Mouse (Mus musculus) stomach, embryonic 15.5 days (tissue): ENCODE measurements around the gene Gm5136. TPM values are rescaled to one million over a fixed set of nuclear protein-coding genes. Genes with fewer than 3 reads are reported as not detected.

Experiments used
- ATAC-seq: fragments of 200-750 bp; cut with Nextera tagmentation; 2 replicates; pipeline ENCODE4 v1.8.0; 2017; ENCODE audit warnings: low read depth, moderate number of reproducible peaks, moderate TSS enrichment; ENCODE audit not compliant: insufficient read depth, low FRiP score
- H3K27ac ChIP-seq: fragments of 300-500 bp; sonication (generic); 2 replicates; pipeline ENCODE4 v1.5.1; 2015; ENCODE audit warnings: mild to moderate bottlenecking, inconsistent platforms
- H3K27me3 ChIP-seq: fragments of 300-500 bp; sonication (generic); replicated peaks from 2 replicates; pipeline ENCODE4 v1.6.1; 2015; ENCODE audit warnings: inconsistent platforms
- H3K36me3 ChIP-seq: fragments of 300-500 bp; sonication (generic); 2 replicates; pipeline ENCODE4 v1.6.1; 2015; ENCODE audit warnings: inconsistent platforms
- H3K4me1 ChIP-seq: fragments of 300-500 bp; sonication (generic); 2 replicates; pipeline ENCODE4 v1.6.1; 2015; ENCODE audit warnings: inconsistent platforms
- H3K4me2 ChIP-seq: fragments of 300-500 bp; sonication (generic); 2 replicates; pipeline ENCODE4 v1.6.1; 2015; ENCODE audit warnings: mild to moderate bottlenecking, inconsistent platforms
- H3K4me3 ChIP-seq: fragments of 300-500 bp; sonication (generic); replicated peaks from 2 replicates; pipeline ENCODE4 v1.5.1; 2015; ENCODE audit warnings: inconsistent platforms
- H3K9ac ChIP-seq: fragments of 300-500 bp; sonication (generic); 2 replicates; pipeline ENCODE4 v1.6.1; 2015; ENCODE audit warnings: inconsistent platforms
- H3K9me3 ChIP-seq: fragments of 300-500 bp; sonication (generic); 2 replicates; pipeline ENCODE4 v1.6.1; 2016; ENCODE audit warnings: inconsistent platforms
- WGBS: fragments of 180-500 bp; shearing (Covaris S2); methylation state at CpG from one replicate; pipeline ENCODE4 v1.1.7; 2015; 5-methylcytosine and 5-hydroxymethylcytosine counted together
- polyA plus RNA-seq: library from polyadenylated mRNA; unstranded; fragments of >200 nt; fragmentation: Nextera tagmentation; extraction: Ambion mirVana; gene quantifications from 2 replicates; pipeline ENCODE4 v1.2.1, GENCODE M21; 2015

Gm5136 gene
- not detected in 2 replicates for polyA plus RNA-seq

DNA sequence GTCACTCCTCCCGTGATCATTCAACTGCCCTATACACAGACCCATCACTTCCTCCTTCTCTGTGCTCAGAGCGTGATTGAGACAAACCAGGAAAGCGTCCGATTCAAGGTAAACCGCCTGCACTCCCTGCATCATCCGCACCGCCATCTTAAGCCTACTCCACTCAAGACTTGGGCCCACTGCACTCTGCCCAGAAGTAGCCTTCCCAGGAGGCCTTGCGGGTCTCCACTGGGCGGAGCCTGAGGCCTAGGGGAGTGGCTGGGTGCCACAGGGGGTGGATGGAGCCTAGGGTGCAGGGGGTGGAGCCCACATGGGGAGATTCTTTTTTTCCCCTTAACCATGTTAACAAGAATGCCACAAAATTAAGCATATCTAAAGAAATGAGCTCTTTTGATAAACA is at the start of gene Gm5136:
TSS of gene Gm5136 (minus strand) at position 215 of the 400 bp plus-strand sequence.
- Histone ChIP-seq H3K9me3 (no peaks in the 10 kb centered on the region), H3K9ac (no peak within 1 kb of the TSS), H3K4me1 (no peaks in the 10 kb centered on the region), H3K36me3 (no peaks in the 10 kb centered on the region), H3K27me3 (no peaks in the 10 kb centered on the region), H3K4me3 (no peak within 1 kb of the TSS), H3K4me2 (no peak within 1 kb of the TSS), H3K27ac (no peak within 1 kb of the TSS)
- ATAC-seq: no peak
- WGBS: 95% methylated on average over 9 of the region's 9 CpGs

DNA sequence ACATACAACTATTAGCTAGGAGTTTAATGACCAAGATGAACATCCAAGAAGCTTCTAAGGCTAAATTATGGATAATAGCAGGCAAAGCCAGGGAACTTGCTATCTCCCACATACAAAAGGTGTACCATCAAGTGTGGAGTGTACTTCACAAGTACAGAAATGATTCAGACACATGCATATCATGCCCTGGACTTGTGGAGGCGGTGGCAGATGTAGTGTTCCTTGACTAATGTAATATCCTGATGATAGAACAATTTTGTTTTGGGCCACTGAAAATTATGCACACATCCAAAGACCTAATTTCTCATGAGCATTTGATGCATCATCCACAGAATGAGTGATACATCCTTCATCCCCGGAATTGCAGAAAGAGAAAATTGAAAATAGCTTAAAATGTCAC is 43.8 kb upstream of the Gm5136 start:
- Histone ChIP-seq H3K9me3 (no peaks in the 10 kb centered on the region), H3K4me1 (no peaks in the 10 kb centered on the region), H3K4me2 (no peak overlapping the region), H3K27ac (no peak overlapping the region), H3K4me3 (no peak overlapping the region), H3K36me3 (no peaks in the 10 kb centered on the region), H3K27me3 (no peaks in the 10 kb centered on the region), H3K9ac (no peak overlapping the region)
- WGBS: 92% methylated on average over 2 of the region's 2 CpGs
- no peak for ATAC-seq

DNA sequence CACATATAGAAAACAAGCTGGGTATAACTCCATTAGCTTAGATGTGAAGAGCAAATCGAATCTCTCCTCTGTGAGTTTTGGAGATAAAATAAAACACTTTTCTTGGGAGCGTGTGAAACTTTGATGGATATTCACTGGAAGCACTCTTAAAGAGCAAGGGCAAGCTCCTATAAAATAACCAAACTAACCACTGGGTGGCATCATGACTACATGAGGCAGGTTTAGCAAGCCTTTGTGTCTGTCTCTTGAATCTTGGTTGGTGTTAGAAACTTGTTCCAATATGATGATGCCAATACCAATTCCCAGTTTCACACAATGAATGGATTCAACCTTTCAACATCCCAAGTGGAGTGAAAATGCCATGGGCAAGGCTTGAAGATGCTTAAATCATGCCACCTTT is 34.0 kb upstream of the Gm5136 start:
- no peak overlapping the region for H3K4me2 ChIP-seq
- H3K27me3 ChIP-seq: no peaks in the 10 kb centered on the region
- H3K9me3 ChIP-seq: no peaks in the 10 kb centered on the region
- ATAC-seq: no peak
- 48% methylated on average over 2 of the region's 2 CpGs for WGBS
- no peak overlapping the region for H3K27ac ChIP-seq
- H3K36me3 ChIP-seq: no peaks in the 10 kb centered on the region
- no peak overlapping the region for H3K9ac ChIP-seq
- H3K4me3 ChIP-seq: no peak overlapping the region
- no peaks in the 10 kb centered on the region for H3K4me1 ChIP-seq

DNA sequence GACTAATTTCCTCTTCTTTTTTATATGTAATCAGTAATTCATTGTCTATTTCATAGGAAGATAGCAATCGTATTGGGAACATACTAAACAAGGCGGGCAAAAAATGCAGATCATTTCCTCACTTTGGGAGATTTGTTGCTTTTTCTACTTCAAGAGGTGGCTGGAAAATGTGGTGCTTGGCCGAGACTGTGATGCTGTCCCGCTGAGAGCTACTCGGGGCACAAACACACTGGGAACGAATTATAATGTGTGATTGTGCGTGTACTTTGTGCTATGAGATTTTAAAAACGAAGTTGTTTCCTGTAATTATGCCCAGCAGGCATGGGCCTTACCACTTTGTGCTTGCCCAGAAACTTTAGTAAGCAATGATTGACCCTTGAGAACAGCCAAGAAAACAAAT is 29.0 kb upstream of the Gm5136 start:
- no peak for ATAC-seq
- Histone ChIP-seq H3K4me2 (no peak overlapping the region), H3K9me3 (no peaks in the 10 kb centered on the region), H3K27me3 (no peaks in the 10 kb centered on the region), H3K4me1 (no peaks in the 10 kb centered on the region), H3K27ac (no peak overlapping the region), H3K36me3 (no peaks in the 10 kb centered on the region), H3K4me3 (no peak overlapping the region), H3K9ac (no peak overlapping the region)
- WGBS: 81% methylated on average over 8 of the region's 8 CpGs

DNA sequence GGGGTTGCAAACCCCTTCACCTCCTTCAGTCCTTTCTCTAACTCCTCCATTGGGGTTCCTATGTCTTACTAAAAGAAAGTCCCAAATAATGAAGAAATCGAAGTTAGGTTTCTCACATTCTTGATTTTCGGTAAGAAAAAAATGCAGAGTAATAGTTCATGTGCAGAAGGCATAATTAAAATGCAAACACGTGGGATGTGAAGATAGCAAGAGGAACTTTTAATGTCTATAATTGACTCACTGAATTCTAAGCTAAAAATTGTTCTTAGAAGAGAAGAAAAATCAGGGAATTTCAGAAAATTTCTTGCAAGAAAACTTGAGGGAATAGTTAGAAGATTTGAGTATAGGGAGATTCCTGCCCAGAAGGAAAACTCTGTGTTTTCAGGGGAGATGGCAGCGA is 26.4 kb upstream of the Gm5136 start:
- Histone ChIP-seq H3K9me3 (no peaks in the 10 kb centered on the region), H3K36me3 (no peaks in the 10 kb centered on the region), H3K4me1 (no peaks in the 10 kb centered on the region), H3K27ac (no peak overlapping the region), H3K27me3 (no peaks in the 10 kb centered on the region), H3K9ac (no peak overlapping the region), H3K4me2 (no peak overlapping the region), H3K4me3 (no peak overlapping the region)
- 85% methylated on average over 4 of the region's 4 CpGs for WGBS
- no peak for ATAC-seq

DNA sequence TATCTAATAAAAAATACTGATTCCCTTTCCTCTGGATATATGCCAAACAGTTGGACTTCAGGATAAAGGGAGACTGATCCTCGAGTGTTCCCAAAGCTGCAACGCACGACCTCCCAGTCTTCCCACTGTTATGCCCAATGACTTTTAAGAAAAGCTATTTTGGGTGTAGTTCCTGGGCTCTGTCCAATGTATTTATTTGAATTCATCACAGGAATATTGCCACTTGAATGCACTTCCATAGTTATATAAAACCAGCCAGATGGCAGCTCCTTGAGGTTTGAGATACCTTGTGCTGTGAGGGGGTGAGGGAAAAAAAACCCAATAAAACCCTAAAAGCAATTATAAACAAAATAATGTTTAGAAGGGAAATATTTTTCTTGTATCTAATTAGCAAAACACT is 24.9 kb upstream of the Gm5136 start:
- Histone ChIP-seq H3K27me3 (no peaks in the 10 kb centered on the region), H3K4me2 (no peak overlapping the region), H3K9me3 (no peaks in the 10 kb centered on the region), H3K27ac (no peak overlapping the region), H3K36me3 (no peaks in the 10 kb centered on the region), H3K4me1 (no peaks in the 10 kb centered on the region), H3K9ac (no peak overlapping the region), H3K4me3 (no peak overlapping the region)
- no peak for ATAC-seq
- WGBS: 78% methylated on average over 3 of the region's 3 CpGs

DNA sequence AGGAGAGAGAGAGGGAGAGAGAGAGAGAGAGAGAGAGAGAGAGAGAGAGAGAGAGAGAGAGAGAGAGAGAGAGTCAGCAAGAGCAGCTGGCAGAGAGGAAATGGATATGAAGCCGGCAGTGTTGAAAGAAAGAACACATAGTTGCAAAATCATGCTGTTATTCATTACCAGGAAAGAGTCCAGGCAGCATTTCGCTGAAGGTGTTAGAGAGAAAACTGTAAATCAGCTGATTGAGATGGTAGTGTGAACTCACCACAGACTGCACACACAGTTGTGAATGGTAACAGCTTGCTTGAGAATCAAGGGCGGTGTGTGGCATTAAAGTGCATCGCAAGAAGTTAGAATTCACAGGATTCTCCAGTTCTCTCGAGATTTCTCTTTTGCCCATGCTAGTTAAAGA is 10.6 kb upstream of the Gm5136 start:
- Histone ChIP-seq H3K9me3 (no peaks in the 10 kb centered on the region), H3K4me3 (no peak overlapping the region), H3K4me1 (no peaks in the 10 kb centered on the region), H3K27me3 (no peaks in the 10 kb centered on the region), H3K4me2 (no peak overlapping the region), H3K9ac (no peak overlapping the region), H3K27ac (no peak overlapping the region), H3K36me3 (no peaks in the 10 kb centered on the region)
- WGBS: 55% methylated on average over 5 of the region's 5 CpGs
- ATAC-seq: no peak

DNA sequence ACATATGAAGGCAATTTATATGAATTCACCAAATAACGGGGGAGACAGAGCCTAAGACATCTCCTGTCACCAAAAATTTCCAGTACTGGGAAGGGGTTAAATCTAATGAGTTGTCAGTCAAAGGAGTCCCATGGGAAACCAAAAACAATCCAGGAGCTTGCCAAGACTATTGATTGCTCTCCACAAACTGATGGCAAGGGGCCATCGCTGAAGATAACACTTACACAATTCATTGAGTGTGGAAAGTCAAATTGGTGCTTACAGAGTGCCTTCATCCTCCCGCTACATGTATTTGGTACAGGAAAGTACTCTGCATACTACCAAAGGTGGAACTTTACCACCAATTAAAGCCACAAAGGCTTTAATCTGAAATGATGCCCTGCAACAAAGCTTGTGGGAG is 5.7 kb upstream of the Gm5136 start:
- 92% methylated on average over 3 of the region's 3 CpGs for WGBS
- no peaks in the 10 kb centered on the region for H3K4me1 ChIP-seq

DNA sequence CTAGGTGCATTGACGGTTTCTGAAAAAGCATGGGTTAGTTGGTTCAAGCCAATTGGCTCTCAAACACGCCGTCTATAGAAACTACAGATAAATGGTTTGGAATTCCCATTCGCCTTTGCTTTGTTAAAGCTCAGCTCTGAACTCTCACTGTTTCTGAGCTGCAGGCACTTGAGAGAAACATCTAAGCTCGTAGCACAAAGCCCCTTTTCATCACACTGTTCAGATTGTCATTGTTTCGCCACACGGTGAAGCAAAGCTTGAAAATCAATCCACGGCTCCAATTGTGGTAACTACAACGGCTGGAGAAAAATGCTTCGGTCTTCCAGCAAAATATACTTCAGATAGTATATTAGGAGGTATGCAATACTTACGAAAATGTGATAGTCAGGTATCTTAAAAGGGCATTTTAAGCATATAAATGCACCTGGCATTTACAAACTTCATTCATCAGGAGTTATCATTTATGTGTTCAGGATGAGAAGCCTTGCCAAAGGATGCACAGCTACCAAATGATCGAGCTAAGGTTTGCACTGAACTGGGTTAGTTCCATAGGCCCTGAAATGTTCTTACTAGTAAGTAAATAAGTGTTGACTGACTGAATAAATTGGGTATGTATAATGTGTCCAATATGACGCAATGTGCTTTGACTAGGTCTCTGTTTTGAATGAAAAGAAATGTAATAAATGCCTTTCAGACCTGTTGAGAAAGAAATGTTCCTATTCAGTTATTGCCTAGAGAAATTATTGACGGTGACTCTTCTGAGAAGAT is 1.6 kb upstream of the Gm5136 start:
- no peak for ATAC-seq
- no peak overlapping the region for H3K27ac ChIP-seq
- no peak overlapping the region for H3K9ac ChIP-seq
- no peaks in the 10 kb centered on the region for H3K9me3 ChIP-seq
- no peaks in the 10 kb centered on the region for H3K36me3 ChIP-seq
- no peak overlapping the region for H3K4me3 ChIP-seq
- no peaks in the 10 kb centered on the region for H3K4me1 ChIP-seq
- no peak overlapping the region for H3K4me2 ChIP-seq
- WGBS: 77% methylated on average over 14 of the region's 14 CpGs
- no peaks in the 10 kb centered on the region for H3K27me3 ChIP-seq

More for the DNA sequence above, 5.7 kb upstream of the Gm5136 start:
- H3K4me2 ChIP-seq: no peak overlapping the region
- no peak overlapping the region for H3K9ac ChIP-seq
- no peaks in the 10 kb centered on the region for H3K36me3 ChIP-seq
- H3K27ac ChIP-seq: no peak overlapping the region
- H3K9me3 ChIP-seq: no peaks in the 10 kb centered on the region
- H3K4me3 ChIP-seq: no peak overlapping the region
- no peaks in the 10 kb centered on the region for H3K27me3 ChIP-seq
- ATAC-seq: no peak

DNA sequence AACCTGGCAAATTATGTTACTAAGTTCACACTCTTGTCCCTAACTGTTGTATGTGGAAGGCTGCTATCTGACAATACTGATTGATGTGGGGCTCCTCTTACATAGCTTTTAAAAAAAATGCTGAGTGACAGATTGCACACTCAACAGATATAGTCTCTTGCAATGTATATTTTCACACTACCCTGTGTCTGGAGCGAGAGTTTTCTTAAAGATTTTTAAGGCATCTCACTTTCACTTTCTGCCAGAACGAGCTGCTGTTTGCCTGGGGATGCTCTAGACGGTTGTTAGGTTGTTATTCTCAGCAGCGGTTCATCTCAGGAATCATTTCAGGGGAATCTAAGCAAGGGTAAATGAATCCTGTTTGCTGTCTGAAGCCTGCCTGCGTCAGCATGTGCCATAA is 2.9 kb downstream of the Gm5136 start:
- H3K4me1 ChIP-seq: no peaks in the 10 kb centered on the region
- H3K27me3 ChIP-seq: no peaks in the 10 kb centered on the region
- H3K4me3 ChIP-seq: no peak overlapping the region
- no peak for ATAC-seq
- no peaks in the 10 kb centered on the region for H3K9me3 ChIP-seq
- no peak overlapping the region for H3K4me2 ChIP-seq
- 46% methylated on average over 5 of the region's 5 CpGs for WGBS
- no peaks in the 10 kb centered on the region for H3K36me3 ChIP-seq
- no peak overlapping the region for H3K9ac ChIP-seq
- H3K27ac ChIP-seq: no peak overlapping the region

DNA sequence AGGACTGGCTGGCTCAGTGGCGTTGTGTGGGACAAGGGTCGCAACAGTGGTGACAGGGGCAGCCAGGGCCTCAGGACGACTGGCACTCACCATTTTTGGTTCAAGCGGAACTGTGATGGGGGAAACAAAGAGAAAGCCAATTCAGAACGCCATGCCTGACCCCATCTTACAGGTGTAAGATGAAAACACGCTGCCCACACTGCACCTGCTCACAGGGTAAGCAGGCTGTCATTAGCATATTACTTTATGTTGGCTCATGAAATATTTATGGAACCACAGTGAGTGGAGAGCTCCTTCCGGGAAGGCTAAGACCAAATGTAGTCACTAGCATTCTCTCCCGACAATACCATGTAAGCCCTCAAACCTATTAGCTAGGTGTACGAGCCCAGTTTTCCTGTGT is 9.0 kb downstream of the Gm5136 start:
- Histone ChIP-seq H3K4me2 (no peak overlapping the region), H3K4me1 (no peaks in the 10 kb centered on the region), H3K9ac (no peak overlapping the region), H3K4me3 (no peak overlapping the region), H3K9me3 (no peaks in the 10 kb centered on the region), H3K27ac (no peak overlapping the region), H3K27me3 (no peaks in the 10 kb centered on the region), H3K36me3 (no peaks in the 10 kb centered on the region)
- 78% methylated on average over 9 of the region's 9 CpGs for WGBS
- no peak for ATAC-seq

DNA sequence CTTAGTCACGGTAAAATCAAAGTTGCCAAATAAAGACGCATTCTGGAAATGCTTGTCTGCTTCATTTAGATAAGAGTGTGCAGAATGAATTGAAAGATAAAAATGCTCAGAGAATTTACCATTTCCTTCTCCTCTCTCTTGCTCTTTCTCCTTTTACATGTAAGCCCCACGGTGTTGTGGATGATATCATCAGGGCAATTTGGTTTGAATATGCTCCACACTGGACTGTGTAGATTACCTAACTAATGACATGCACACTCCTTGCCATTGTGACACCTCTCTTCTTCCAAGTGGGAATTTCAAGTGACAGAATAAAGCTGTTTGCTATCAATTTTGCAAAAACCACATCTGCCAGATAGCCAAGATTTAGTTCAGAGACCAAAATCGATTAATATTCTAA is 13.3 kb downstream of the Gm5136 start:
- no peak overlapping the region for H3K9ac ChIP-seq
- H3K4me1 ChIP-seq: no peaks in the 10 kb centered on the region
- no peak overlapping the region for H3K27ac ChIP-seq
- no peaks in the 10 kb centered on the region for H3K9me3 ChIP-seq
- H3K27me3 ChIP-seq: no peaks in the 10 kb centered on the region
- WGBS: 61% methylated on average over 4 of the region's 4 CpGs
- H3K36me3 ChIP-seq: no peaks in the 10 kb centered on the region
- ATAC-seq: no peak
- H3K4me3 ChIP-seq: no peak overlapping the region
- H3K4me2 ChIP-seq: no peak overlapping the region
